Mouse (Mus musculus): ENCODE data around the gene Cd209d.
"Not testable (repeated sequence)": the region's sequence is repeated elsewhere in the genome, so short reads cannot be mapped to it uniquely, and the experiment has no call there.

Gene Cd209d

GRCm38 (mm10) chr8:3878455-3878854, at the start of gene Cd209d:
Gene Cd209d (minus strand): TSS chr8:3878555.
- DNase-seq (ENCODE audit: low read depth, low spot score), result no peak

- DNase-seq (ENCODE audit: low read depth, low spot score), result no peak
These were observed 48.4 kb upstream of the Cd209d start, which contains the start of gene Cd209b for GRCm38 (mm10) chr8:3926744-3927143. Gene Cd209b (minus strand): TSS chr8:3926844.

GRCm38 (mm10) chr8:3876121-3876520, 2.2 kb downstream of the Cd209d start:
- DNase-seq (ENCODE audit: low read depth, low spot score), result no peak

- DNase-seq (ENCODE audit: low read depth, low spot score), result not testable (repeated sequence)
These were observed 15.6 kb downstream of the Cd209d start for GRCm38 (mm10) chr8:3862736-3863135.

DNA sequence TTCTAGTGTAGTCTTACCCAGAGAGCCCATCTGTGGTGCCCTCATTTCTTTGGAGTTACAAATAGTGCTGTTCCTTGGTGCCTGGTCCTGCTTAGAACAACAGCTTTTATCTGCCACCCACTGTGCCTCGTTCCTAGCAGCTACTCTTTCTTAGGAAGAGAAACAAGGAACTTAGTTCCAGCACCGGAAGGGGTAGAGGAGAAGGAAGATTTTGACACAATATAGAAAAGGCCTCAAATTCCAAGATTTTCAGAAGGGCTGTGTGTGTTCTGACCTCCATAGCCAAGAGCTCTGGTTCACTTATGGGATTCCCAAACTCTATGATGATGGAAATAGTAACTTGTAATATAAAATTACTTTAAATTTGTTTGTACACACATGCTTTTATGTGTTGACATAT, 24.1 kb downstream of the Cd209d start, which contains the start of gene Cd209e:
Cd209e (minus strand) TSS at position 101 of the 400 bp plus-strand sequence.
- DNase-seq (ENCODE audit: low read depth, low spot score), result no peak

All from embryo, embryonic 11.5 days (tissue).